Mouse (Mus musculus) cortical plate, adult 2 months (tissue): ENCODE data around the gene Wdr35.

Experiments
- CTCF ChIP-seq: fragments of 200-500 bp; IDR thresholded peaks from 2 replicates; pipeline ENCODE4 v1.5.1; 2011; ENCODE audit warnings: mild to moderate bottlenecking, control low read depth, low read length; ENCODE audit not compliant: insufficient read depth; ENCODE audit errors: extremely low read depth
- POLR2A ChIP-seq: fragments of 200-500 bp; IDR thresholded peaks from 2 replicates; pipeline ENCODE4 v1.6.1; 2011; ENCODE audit warnings: mild to moderate bottlenecking, low read length, control low read depth; ENCODE audit not compliant: insufficient read depth; ENCODE audit errors: extremely low read depth

DNA sequence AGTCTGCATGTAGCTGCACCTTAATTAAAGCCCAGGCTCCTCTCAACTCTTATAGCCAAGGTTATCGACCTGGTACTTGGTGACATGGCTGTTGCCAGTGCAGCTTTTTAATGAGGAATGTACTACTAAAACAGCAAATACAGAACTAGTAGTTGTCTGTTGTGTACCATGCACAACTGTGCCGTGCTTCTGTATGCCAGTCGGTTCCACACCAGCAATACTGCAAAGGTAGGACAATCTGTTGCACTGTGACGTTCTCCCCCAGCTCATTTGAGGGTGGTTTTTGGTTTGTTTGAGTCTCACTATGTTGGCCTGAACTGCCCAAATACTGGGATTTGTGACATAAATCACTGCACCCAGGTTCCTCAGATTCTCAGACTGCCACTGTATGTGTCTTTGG is 34.2 kb upstream of the Wdr35 start:
- TF ChIP-seq CTCF (no peak), POLR2A (no peak)
